Mouse (Mus musculus) frontal cortex, postnatal 10 days (tissue): ENCODE measurements around the gene Zranb1.

ENCODE experiments used
- DNase-seq, 2 experiments: peaks; one replicate each; pipeline ENCODE4 v3.0.0; 2022; ENCODE audit warnings: low spot score in 2 of 2, mixed read lengths in 1 of 2

Zranb1 gene

GRCm38 (mm10) chr7:133002271-133002670 lies 71.3 kb downstream of the Zranb1 start:
- no peak for DNase-seq

GRCm38 (mm10) chr7:133003421-133003820 lies 72.5 kb downstream of the Zranb1 start:
- peak; percentile 75 to 80 for DNase-seq

GRCm38 (mm10) chr7:133005772-133006171 lies 74.8 kb downstream of the Zranb1 start:
- no peak for DNase-seq

GRCm38 (mm10) chr7:133007343-133007742 lies 76.4 kb downstream of the Zranb1 start:
- no peak for DNase-seq

GRCm38 (mm10) chr7:133008663-133009062 lies 77.7 kb downstream of the Zranb1 start:
- DNase-seq = no peak

GRCm38 (mm10) chr7:133009676-133010075 lies 78.7 kb downstream of the Zranb1 start:
- DNase-seq = no peak

GRCm38 (mm10) chr7:133010477-133010876 lies 79.5 kb downstream of the Zranb1 start:
- no peak for DNase-seq

GRCm38 (mm10) chr7:133011191-133011590 lies 80.2 kb downstream of the Zranb1 start:
- DNase-seq = no peak

GRCm38 (mm10) chr7:133011611-133012010 lies 80.7 kb downstream of the Zranb1 start:
- DNase-seq = no peak

GRCm38 (mm10) chr7:133012637-133013366 lies 81.9 kb downstream of the Zranb1 start:
- no peak for DNase-seq

GRCm38 (mm10) chr7:133013923-133014322 lies 83.0 kb downstream of the Zranb1 start:
- DNase-seq = no peak

GRCm38 (mm10) chr7:133014631-133015030 lies 83.7 kb downstream of the Zranb1 start:
- DNase-seq = no peak

GRCm38 (mm10) chr7:133015416-133016070 lies 84.6 kb downstream of the Zranb1 start:
- no peak for DNase-seq

- DNase-seq = no peak
Measured at GRCm38 (mm10) chr7:133018961-133019360, 88.0 kb downstream of the Zranb1 start.

- DNase-seq = no peak
Measured at GRCm38 (mm10) chr7:133019481-133020020, 88.6 kb downstream of the Zranb1 start.

GRCm38 (mm10) chr7:133024694-133025093 lies 93.8 kb downstream of the Zranb1 start:
- no peak for DNase-seq

- DNase-seq = no peak
Measured at GRCm38 (mm10) chr7:133027930-133028329, 97.0 kb downstream of the Zranb1 start.

- DNase-seq = no peak
Measured at GRCm38 (mm10) chr7:133029004-133029403, 98.1 kb downstream of the Zranb1 start.

GRCm38 (mm10) chr7:133029496-133030047 lies 98.6 kb downstream of the Zranb1 start:
- no peak for DNase-seq

- peak in 1 of 2 experiments; percentile 63 for DNase-seq
Measured at GRCm38 (mm10) chr7:133032589-133033203, 101.8 kb downstream of the Zranb1 start.

- no peak for DNase-seq
Measured at GRCm38 (mm10) chr7:133035901-133036300, 105.0 kb downstream of the Zranb1 start.
